Mouse (Mus musculus) liver, embryonic 11.5 days (tissue): ENCODE measurements at regions not wholly inside any gene's neighbourhood (a gene's known extent, or its start where the extent isn't known, plus 50 kb on each side); places are given as distances from the start of the nearest gene placed in this dataset.

Experiments
- ATAC-seq: fragments of 200-750 bp; cut with Nextera tagmentation; replicated peaks from 2 replicates; pipeline ENCODE4 v1.8.0; 2017; ENCODE audit warnings: moderate number of reproducible peaks, mild to moderate bottlenecking, moderate TSS enrichment, moderate library complexity; ENCODE audit not compliant: low FRiP score
- DNase-seq: peaks from one replicate; pipeline ENCODE4 v3.0.0-alpha.2; 2017; ENCODE audit warnings: low spot score
- H3K27ac ChIP-seq: fragments of 300-500 bp; sonication (generic); 2 replicates; pipeline ENCODE4 v1.5.1; 2014; ENCODE audit warnings: mild to moderate bottlenecking, low read depth, low read length, control low read depth
- H3K27me3 ChIP-seq: fragments of 300-500 bp; sonication (generic); replicated peaks from 2 replicates; pipeline ENCODE4 v1.6.1; 2014; ENCODE audit warnings: low read length, mixed read lengths; ENCODE audit not compliant: control insufficient read depth, insufficient read depth
- H3K36me3 ChIP-seq: fragments of 300-500 bp; sonication (generic); 2 replicates; pipeline ENCODE4 v1.6.1; 2014; ENCODE audit warnings: mild to moderate bottlenecking, low read length, moderate library complexity, mixed read lengths; ENCODE audit not compliant: control insufficient read depth, insufficient read depth
- H3K4me1 ChIP-seq: fragments of 300-500 bp; sonication (generic); replicated peaks from 2 replicates; pipeline ENCODE4 v1.6.1; 2014; ENCODE audit warnings: low read length, mixed read lengths; ENCODE audit not compliant: control insufficient read depth, insufficient read depth
- H3K4me2 ChIP-seq: fragments of 300-500 bp; sonication (generic); 2 replicates; pipeline ENCODE4 v1.6.1; 2014; ENCODE audit warnings: mild to moderate bottlenecking, control low read depth, moderate library complexity
- H3K4me3 ChIP-seq: fragments of 300-500 bp; sonication (generic); 2 replicates; pipeline ENCODE4 v1.5.1; 2014; ENCODE audit warnings: low read depth, low read length, control low read depth
- H3K9ac ChIP-seq: fragments of 300-500 bp; sonication (generic); 2 replicates; pipeline ENCODE4 v1.6.1; 2014; ENCODE audit warnings: low read depth, low read length, control low read depth
- H3K9me3 ChIP-seq: fragments of 300-500 bp; sonication (generic); 2 replicates; pipeline ENCODE4 v1.6.1; 2016; ENCODE audit warnings: low read length, inconsistent platforms, mixed read lengths; ENCODE audit not compliant: control insufficient read depth
- WGBS: fragments of 180-500 bp; shearing (Covaris S2); extraction: QIAGEN DNeasy Blood & Tissue Kit; methylation state at CpG from one replicate; pipeline ENCODE4 v1.1.7; 2014; 5-methylcytosine and 5-hydroxymethylcytosine counted together

DNA sequence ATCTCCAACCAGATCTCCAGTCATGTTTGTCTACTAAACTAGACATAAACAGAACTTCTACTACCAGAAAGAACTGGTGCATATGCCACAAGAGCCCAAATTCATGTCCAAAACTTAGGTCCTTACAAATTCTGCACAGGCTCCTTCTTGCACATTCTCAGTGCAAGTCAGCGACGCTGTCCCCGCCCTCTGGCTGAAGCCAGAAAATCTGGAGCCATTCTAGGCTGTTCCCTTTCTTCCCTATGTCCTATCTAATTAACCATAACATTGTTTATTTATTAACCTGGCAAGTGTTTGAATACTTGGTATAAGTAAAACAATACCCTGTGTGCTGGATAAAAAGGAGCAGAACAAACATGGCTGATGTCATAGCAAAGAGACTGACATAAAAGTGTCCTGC lies 122.7 kb downstream of the Tent5c start:
- Histone ChIP-seq H3K9ac (no peak overlapping the region), H3K27ac (no peak overlapping the region), H3K4me1 (0 out of 2 replicates have a peak, but pooled peaks cover 3% of the 10 kb centered on the region), H3K27me3 (peaks cover 8% of the 10 kb centered on the region; the same call in 1 of the 2 replicates), H3K4me3 (no peak overlapping the region), H3K4me2 (no peak overlapping the region), H3K36me3 (no peaks in the 10 kb centered on the region), H3K9me3 (no peaks in the 10 kb centered on the region)
- no peak for DNase-seq
- no peak for ATAC-seq
- WGBS = 87% methylated on average over 3 of the region's 3 CpGs

DNA sequence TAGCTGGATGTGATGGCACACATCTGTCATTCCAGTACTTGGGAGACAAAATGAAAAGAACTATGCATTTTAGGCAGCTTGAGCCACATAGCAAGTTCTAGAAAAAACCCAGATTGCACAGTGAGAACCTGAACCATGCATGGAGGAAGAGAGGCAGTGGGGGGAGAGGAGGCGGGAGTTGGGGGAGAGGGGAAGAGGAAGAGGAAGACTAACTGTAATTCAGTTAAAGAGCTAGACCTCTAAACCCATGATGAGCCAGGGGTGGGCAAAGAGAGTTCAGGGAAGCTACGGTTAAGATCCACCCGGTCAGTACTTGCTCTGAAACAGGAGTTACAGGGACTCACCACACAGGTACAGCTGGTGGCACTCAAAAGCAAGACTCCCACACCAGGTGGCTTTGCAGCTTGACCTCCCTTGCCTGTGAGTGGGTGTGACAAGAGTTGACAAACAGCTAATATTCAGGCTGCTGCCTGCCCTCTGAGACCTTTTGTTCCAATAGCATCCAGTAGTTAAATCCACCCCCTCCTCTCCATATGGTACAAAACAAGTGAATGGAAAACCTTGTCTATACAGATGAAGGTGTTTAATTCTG lies 123.7 kb downstream of the Tent5c start:
- DNase-seq = no peak
- 66% methylated on average over 3 of the region's 3 CpGs for WGBS

DNA sequence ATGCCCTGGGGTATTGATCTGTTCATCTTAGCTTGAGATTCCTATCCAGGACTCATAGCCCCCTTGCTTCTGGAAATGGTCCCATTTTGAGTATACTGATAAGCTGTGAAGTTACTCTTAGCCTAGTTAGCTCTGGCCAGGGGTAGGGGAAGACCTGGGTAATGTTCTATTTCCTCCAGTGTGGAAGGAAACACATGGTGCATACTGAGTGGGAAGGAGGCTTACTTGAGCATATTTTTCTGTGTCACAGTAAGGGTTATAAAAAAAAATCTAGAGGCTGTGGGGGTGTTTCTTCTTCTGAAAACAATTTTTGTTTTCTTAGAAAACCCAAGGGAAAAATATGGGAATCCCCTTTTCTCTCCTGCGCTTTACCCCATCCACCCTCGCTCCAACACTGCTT lies 124.4 kb downstream of the Tent5c start:
- H3K27ac ChIP-seq = no peak overlapping the region
- H3K9me3 ChIP-seq = no peaks in the 10 kb centered on the region
- H3K4me3 ChIP-seq = no peak overlapping the region
- H3K27me3 ChIP-seq = peaks cover 8% of the 10 kb centered on the region; the same call in 1 of the 2 replicates
- H3K9ac ChIP-seq = no peak overlapping the region
- DNase-seq (no peak), ATAC-seq (no peak)
- no peak overlapping the region for H3K4me2 ChIP-seq
- no peaks in the 10 kb centered on the region for H3K36me3 ChIP-seq
- 89% methylated on average over 2 of the region's 2 CpGs for WGBS
- H3K4me1 ChIP-seq = 0 out of 2 replicates have a peak, but pooled peaks cover 3% of the 10 kb centered on the region

More for the DNA sequence above, 123.7 kb downstream of the Tent5c start:
- Histone ChIP-seq H3K9ac (no peak overlapping the region), H3K36me3 (no peaks in the 10 kb centered on the region), H3K27me3 (peaks cover 8% of the 10 kb centered on the region; the same call in 1 of the 2 replicates), H3K9me3 (no peaks in the 10 kb centered on the region), H3K4me1 (0 out of 2 replicates have a peak, but pooled peaks cover 3% of the 10 kb centered on the region), H3K4me2 (no peak overlapping the region), H3K4me3 (no peak overlapping the region), H3K27ac (no peak overlapping the region)
- ATAC-seq = no peak

DNA sequence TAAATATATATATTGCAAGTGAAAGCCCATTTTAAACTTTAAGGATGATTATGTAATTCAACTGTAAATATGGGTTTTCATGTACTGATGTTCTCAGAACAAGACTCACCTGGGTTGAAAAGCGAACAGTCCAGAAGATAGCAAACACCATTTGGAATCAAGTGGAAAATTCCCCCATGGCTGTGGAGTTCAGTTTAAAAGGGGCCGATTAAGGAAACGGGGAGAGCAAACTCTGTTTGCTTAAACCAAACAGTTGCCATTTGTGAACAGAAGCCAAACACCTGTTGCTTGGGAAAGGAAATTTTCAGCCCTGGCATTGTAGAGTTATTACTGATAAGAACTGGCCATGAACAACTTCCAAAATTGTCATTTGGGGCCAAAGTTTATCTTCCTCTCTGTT lies 126.1 kb downstream of the Tent5c start:
- Histone ChIP-seq H3K4me3 (no peak overlapping the region), H3K27ac (no peak overlapping the region), H3K9me3 (no peaks in the 10 kb centered on the region), H3K9ac (no peak overlapping the region), H3K4me1 (0 out of 2 replicates have a peak, but pooled peaks cover 3% of the 10 kb centered on the region), H3K36me3 (no peaks in the 10 kb centered on the region), H3K27me3 (peaks cover 8% of the 10 kb centered on the region; the same call in 1 of the 2 replicates), H3K4me2 (no peak overlapping the region)
- 73% methylated on average over 3 of the region's 3 CpGs for WGBS
- DNase-seq (no peak), ATAC-seq (no peak)

DNA sequence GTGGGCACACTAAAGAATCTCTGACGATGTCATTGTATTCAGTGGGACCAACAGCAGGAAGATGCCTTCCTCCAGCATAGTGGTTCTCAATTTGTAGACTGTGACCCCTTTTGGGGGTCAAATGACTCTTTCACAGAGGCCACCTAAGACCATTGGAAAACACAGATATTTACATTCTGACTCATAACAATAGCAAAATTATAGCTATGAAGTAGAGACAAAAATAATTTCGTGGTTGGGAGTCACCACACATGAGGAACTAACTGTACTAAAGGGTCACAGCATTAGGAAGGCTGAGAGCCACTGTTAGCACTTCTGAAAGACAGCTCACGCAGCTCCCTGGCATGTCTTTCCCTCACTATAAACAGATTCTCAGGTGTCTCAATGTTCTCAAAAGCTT lies 129.1 kb downstream of the Tent5c start:
- Histone ChIP-seq H3K36me3 (no peaks in the 10 kb centered on the region), H3K4me2 (no peak overlapping the region), H3K4me3 (no peak overlapping the region), H3K27ac (no peak overlapping the region), H3K4me1 (no peaks in the 10 kb centered on the region), H3K27me3 (0 out of 2 replicates have a peak, but pooled peaks cover 4% of the 10 kb centered on the region), H3K9me3 (no peaks in the 10 kb centered on the region), H3K9ac (no peak overlapping the region)
- DNase-seq (no peak), ATAC-seq (no peak)
- WGBS = 61% methylated on average over 3 of the region's 3 CpGs

DNA sequence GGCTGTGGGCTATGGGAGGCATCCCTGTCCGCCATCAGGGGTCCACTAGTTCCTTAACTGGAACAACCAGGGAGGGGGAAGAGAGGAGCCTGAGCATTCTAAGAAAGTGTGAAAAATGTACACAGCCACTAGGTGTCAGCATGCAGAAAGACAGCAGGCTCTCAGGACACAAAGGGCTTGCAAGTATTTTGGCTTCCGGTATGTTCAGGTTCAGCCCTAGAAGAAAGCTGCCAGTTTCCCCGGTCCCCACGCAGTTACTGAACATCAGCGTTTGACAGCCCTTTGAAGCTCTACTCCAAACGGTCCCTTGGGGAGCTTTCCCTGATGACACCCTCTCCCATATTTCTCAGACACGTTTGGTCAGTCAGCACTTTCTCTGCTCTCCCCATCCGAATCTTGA lies 130.1 kb downstream of the Tent5c start:
- Histone ChIP-seq H3K4me3 (no peak overlapping the region), H3K9ac (no peak overlapping the region), H3K4me2 (peak overlapping the region; percentile 53), H3K4me1 (no peaks in the 10 kb centered on the region), H3K27me3 (0 out of 2 replicates have a peak, but pooled peaks cover under 1% of the 10 kb centered on the region), H3K36me3 (no peaks in the 10 kb centered on the region), H3K9me3 (no peaks in the 10 kb centered on the region), H3K27ac (no peak overlapping the region)
- DNase-seq = no peak
- 23% methylated on average over 8 of the region's 8 CpGs for WGBS
- ATAC-seq = peak; percentile 76

DNA sequence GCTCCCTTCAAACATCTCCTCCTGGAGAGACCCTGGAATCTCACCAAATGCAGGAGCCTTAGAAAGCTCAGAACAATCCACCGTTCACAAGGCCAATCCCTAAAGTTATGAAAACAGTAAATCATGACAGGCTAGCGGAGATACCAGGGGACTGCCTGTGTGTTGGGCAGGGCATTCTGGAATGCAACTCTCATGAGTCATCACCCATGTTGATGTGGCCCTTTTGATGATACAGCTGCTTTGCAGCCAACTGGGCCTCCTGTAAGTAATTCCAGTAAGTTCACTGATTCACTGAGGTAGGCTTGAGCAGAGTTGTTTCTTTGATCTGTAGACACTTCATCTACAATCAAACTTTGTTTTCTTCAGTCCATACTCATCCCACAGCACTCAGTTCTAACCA lies 155.6 kb downstream of the Tent5c start:
- 78% methylated on average over 2 of the region's 2 CpGs for WGBS
- Histone ChIP-seq H3K9me3 (no peaks in the 10 kb centered on the region), H3K9ac (no peak overlapping the region), H3K4me2 (no peak overlapping the region), H3K27ac (no peak overlapping the region), H3K4me1 (no peaks in the 10 kb centered on the region), H3K27me3 (no peaks in the 10 kb centered on the region), H3K36me3 (no peaks in the 10 kb centered on the region), H3K4me3 (no peak overlapping the region)
- ATAC-seq (no peak), DNase-seq (no peak)

DNA sequence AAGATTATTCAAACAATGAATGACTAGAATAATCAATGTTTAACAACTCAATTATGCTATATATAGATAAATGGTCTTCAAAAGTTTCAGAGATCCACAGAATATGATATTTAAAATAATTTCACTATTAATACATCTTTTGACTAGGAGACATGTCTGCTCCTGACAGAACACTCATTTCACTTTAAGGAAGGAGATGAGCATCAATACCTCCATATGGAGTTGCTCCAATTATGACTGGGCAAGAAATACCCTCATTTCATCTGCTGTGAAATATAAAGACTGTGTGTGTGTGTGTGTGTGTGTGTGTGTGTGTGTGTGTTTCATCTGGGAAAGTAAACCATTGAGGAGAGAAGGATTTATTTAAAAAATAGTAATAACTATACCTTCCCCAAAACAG lies 156.2 kb upstream of the Wdr3 start:
- no peak overlapping the region for H3K4me3 ChIP-seq
- H3K4me1 ChIP-seq = no peaks in the 10 kb centered on the region
- ATAC-seq (no peak), DNase-seq (no peak)
- H3K9ac ChIP-seq = no peak overlapping the region
- no peaks in the 10 kb centered on the region for H3K36me3 ChIP-seq
- H3K4me2 ChIP-seq = no peak overlapping the region
- H3K9me3 ChIP-seq = no peaks in the 10 kb centered on the region
- no peak overlapping the region for H3K27ac ChIP-seq
- H3K27me3 ChIP-seq = no peaks in the 10 kb centered on the region

DNA sequence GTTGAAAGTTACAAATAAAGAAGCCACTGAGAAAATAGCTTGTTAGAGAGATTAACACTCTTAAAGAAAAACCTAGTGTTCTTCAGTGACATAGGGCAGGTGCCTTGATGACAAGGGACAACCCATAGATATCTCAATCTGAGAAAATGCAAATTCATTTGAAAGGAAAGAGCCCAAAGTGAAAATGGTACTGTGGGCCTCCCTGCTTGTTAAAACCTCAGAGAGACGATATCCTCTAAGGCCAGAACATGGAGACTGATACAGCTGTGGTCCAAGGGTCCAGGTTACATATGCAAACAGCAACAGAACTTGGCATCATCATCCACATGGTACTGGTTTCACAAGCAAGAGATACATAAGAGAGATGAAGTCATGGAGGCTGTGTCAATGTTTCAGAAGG lies 125.6 kb upstream of the Wdr3 start:
- no peaks in the 10 kb centered on the region for H3K4me1 ChIP-seq
- no peaks in the 10 kb centered on the region for H3K9me3 ChIP-seq
- DNase-seq (no peak), ATAC-seq (no peak)
- H3K4me2 ChIP-seq = no peak overlapping the region
- H3K4me3 ChIP-seq = no peak overlapping the region
- WGBS = 80% methylated on average over 1 of the region's 1 CpGs
- no peak overlapping the region for H3K27ac ChIP-seq
- H3K36me3 ChIP-seq = no peaks in the 10 kb centered on the region
- H3K9ac ChIP-seq = no peak overlapping the region
- no peaks in the 10 kb centered on the region for H3K27me3 ChIP-seq
